Mouse (Mus musculus) embryo, embryonic 11.5 days (tissue): ENCODE measurements at regions not wholly inside any gene's neighbourhood (a gene's known extent, or its start where the extent isn't known, plus 50 kb on each side); places are given as distances from the start of the nearest gene placed in this dataset.

Experiments
- DNase-seq: peaks from one replicate; pipeline ENCODE4 v3.0.0-alpha.2; 2012; ENCODE audit warnings: low read depth, low spot score

- DNase-seq: no peak
These were observed 661.0 kb downstream of the Pcdh18 start for GRCm38 (mm10) chr3:49096118-49096517.

- DNase-seq: peak; percentile 34
These were observed 663.1 kb downstream of the Pcdh18 start for GRCm38 (mm10) chr3:49093818-49094680.

DNA sequence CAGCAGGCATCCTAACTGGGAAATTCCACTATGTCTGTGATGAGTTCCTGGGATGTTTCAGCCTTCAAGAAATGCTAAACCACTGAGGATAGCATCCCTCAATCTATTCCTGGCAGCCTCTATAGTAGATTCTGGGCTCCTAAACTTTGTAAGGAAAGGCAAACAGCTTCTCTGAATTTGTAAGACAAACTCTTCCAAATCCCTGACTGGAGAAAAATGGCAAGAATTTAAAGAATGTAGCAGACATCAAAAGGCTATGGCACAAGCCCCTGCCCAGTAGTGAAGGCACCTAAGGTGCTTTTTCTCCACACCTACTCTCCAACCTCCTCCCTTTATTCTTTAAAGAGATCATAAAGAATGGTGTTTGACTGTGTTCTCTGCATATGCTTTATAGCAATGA, 688.3 kb downstream of the Pcdh18 start:
- no peak for DNase-seq

GRCm38 (mm10) chr3:49062081-49062480, 695.0 kb downstream of the Pcdh18 start:
- DNase-seq: no peak

DNA sequence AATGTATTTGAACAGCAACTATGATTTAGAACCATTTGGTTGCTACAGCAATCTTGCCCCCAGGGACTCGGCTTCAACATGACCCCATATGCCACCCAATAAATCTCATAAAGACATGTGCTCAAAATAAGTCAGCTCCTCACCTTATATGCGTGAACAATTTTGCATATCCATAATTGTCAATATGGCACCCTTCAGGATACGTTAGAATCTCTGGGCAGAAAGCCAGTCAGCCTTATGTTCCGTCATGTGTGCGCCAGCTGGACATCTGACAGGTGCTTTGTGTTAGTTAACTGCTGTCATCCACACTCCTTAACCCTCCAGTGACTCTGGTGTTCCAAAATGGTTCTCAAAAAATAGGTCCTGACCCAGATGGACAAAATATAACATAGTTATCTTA, 724.1 kb downstream of the Pcdh18 start:
- DNase-seq: peak; percentile 8

GRCm38 (mm10) chr3:49009211-49009967, 747.7 kb downstream of the Pcdh18 start:
- no peak for DNase-seq
